Mouse (Mus musculus) limb, embryonic 12.5 days (tissue): ENCODE measurements around the gene Acvr2b. TPM values are rescaled to one million over a fixed set of nuclear protein-coding genes. Genes with fewer than 3 reads are reported as not detected.

ENCODE experiments used
- ATAC-seq: fragments of 200-750 bp; cut with Nextera tagmentation; 2 replicates; pipeline ENCODE4 v1.8.0; 2017; ENCODE audit warnings: low read depth, moderate TSS enrichment; ENCODE audit not compliant: insufficient number of reproducible peaks, insufficient read depth, low FRiP score, low TSS enrichment
- H3K27ac ChIP-seq: fragments of 300-500 bp; sonication (generic); 2 replicates; pipeline ENCODE4 v1.5.1; 2016; ENCODE audit warnings: mild to moderate bottlenecking, moderate library complexity
- H3K27me3 ChIP-seq: fragments of 300-500 bp; sonication (generic); 2 replicates; pipeline ENCODE4 v1.6.1; 2016; ENCODE audit warnings: mild to moderate bottlenecking, moderate library complexity
- H3K36me3 ChIP-seq: fragments of 300-500 bp; sonication (generic); 2 replicates; pipeline ENCODE4 v1.6.1; 2016; ENCODE audit warnings: mild to moderate bottlenecking, moderate library complexity
- H3K4me1 ChIP-seq: fragments of 300-500 bp; sonication (generic); replicated peaks from 2 replicates; pipeline ENCODE4 v1.6.1; 2016
- H3K4me2 ChIP-seq: fragments of 300-500 bp; sonication (generic); 2 replicates; pipeline ENCODE4 v1.6.1; 2016; ENCODE audit warnings: mild to moderate bottlenecking, moderate library complexity
- H3K4me3 ChIP-seq: fragments of 300-500 bp; sonication (generic); replicated peaks from 2 replicates; pipeline ENCODE4 v1.5.1; 2016; ENCODE audit warnings: mild to moderate bottlenecking
- H3K9ac ChIP-seq: fragments of 300-500 bp; sonication (generic); replicated peaks from 2 replicates; pipeline ENCODE4 v1.6.1; 2016; ENCODE audit warnings: mild to moderate bottlenecking, moderate library complexity
- H3K9me3 ChIP-seq: fragments of 300-500 bp; sonication (generic); 2 replicates; pipeline ENCODE4 v1.6.1; 2016; ENCODE audit warnings: mild to moderate bottlenecking, moderate library complexity
- WGBS: fragments of 180-500 bp; shearing (Covaris S2); methylation state at CpG from one replicate; pipeline ENCODE4 v1.1.7; 2016; 5-methylcytosine and 5-hydroxymethylcytosine counted together
- polyA plus RNA-seq: library from polyadenylated mRNA; unstranded; fragments of >200 nt; fragmentation: Nextera tagmentation; extraction: Ambion mirVana; gene quantifications from 2 replicates; pipeline ENCODE4 v1.2.1, GENCODE M21; 2016

The Acvr2b gene
- polyA plus RNA-seq, 1 experiment from 2014 or later, result 50.5 TPM

DNA sequence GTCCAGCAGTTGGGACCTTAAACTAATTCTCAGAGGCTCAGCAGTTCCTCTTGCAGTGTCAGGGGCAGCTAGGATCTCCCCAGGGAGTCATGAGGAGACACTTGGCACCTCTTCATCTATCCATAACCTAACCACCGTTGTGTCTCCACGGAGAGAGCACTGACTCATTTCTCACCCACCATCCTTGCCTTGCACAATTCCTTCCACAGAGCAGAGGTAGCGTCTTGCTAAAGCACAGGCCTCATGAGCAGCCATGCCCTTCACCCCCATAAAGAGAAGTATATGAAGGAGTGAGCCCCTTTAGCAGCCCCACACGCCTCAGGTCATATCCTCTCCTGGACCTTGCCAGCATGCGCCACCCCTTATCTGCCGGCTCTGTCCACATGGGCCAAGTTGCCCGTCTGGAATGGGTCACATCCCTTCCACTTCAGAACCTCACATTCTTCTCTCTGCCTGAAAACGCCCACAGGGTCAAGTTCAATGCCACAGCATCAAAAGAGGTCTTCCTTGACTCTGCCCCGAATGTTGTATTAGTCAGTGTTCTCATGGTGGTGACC lies 71.8 kb downstream of the Acvr2b start:
- no peak for ATAC-seq
- H3K36me3 ChIP-seq, result peaks cover 15% of the 10 kb centered on the region
- WGBS, result 83% methylated on average over 9 of the region's 9 CpGs

DNA sequence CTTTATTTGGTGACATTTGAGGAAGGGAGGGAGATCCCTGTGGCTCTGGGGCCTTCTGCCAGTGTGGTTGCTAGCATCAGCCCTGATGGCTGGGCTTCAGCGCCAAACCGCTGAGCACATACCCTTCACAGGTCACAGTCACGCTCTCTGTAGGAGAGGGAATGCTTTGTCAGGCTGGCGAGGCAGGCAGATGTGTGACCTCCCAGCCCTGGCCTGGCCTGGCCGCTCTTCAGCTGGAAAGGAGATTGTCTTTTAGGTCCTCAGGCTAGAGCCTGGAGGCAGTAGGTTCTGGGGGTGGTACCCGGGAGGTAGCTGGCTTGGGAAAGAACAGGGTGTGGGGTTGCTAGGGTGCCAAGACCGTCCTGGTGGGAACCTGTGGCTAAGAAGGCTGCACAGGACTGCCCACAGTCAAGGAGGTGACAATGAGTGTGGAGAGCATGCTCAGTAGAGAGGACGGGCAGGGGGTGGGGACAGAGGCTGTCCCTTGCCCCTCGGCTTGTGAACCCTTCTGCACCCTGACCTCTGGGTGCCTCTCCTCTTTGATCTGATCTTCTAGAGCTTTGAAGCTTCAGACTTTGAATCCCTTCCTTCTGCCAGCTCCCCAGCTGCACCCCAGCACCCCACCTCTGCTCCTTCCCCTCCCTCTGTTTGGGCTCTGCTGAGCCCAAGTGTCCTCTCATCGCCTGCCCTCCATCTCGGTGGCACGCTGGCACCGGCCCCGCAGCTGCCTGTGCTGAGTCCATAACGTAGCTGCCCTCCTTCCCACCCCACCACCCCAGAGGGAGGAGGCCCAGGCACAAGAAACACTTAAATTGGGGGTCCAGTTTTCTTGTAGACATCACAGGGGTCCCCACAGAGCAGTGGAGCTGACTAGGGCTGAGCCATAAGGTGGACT lies 73.0 kb downstream of the Acvr2b start:
- no peak for ATAC-seq
- H3K27ac ChIP-seq, result no peak overlapping the region

More for the DNA sequence above, 71.8 kb downstream of the Acvr2b start:
- Histone ChIP-seq H3K9me3 (no peaks in the 10 kb centered on the region), H3K4me1 (peaks cover 11% of the 10 kb centered on the region), H3K4me3 (no peak overlapping the region), H3K4me2 (no peak overlapping the region), H3K27ac (no peak overlapping the region), H3K9ac (no peak overlapping the region), H3K27me3 (no peaks in the 10 kb centered on the region)

DNA sequence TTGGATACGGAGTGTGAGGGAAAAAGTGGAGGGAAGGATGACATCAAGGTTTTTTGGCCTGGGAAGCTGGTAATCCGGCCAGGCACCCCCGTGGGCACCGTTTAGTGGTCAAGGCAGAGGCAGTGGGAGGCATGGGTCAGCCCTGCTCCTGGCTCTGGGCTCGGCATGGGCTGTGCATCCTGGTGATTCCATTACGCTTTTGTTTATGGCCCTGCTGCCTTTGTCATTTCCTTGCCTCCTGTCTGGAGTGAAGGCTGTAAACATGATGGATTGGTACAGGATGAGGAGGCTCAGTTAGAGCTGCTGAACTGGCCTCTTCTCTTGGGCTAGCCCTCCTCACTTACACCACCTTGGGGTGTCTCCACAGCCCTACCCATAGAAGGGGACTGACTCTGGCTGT lies 75.8 kb downstream of the Acvr2b start:
- H3K4me1 ChIP-seq, result peaks cover 14% of the 10 kb centered on the region
- no peaks in the 10 kb centered on the region for H3K9me3 ChIP-seq
- no peak overlapping the region for H3K27ac ChIP-seq
- no peaks in the 10 kb centered on the region for H3K27me3 ChIP-seq
- H3K36me3 ChIP-seq, result no peaks in the 10 kb centered on the region
- no peak overlapping the region for H3K9ac ChIP-seq
- ATAC-seq, result no peak
- no peak overlapping the region for H3K4me2 ChIP-seq
- WGBS, result 12% methylated on average over 6 of the region's 6 CpGs
- no peak overlapping the region for H3K4me3 ChIP-seq

More for the DNA sequence above, 73.0 kb downstream of the Acvr2b start:
- no peak overlapping the region for H3K4me2 ChIP-seq
- peaks cover 14% of the 10 kb centered on the region for H3K4me1 ChIP-seq
- peaks cover 3% of the 10 kb centered on the region; the same call in 1 of the 2 replicates for H3K36me3 ChIP-seq
- WGBS, result 56% methylated on average over 15 of the region's 15 CpGs
- H3K4me3 ChIP-seq, result no peak overlapping the region
- H3K27me3 ChIP-seq, result no peaks in the 10 kb centered on the region
- H3K9me3 ChIP-seq, result no peaks in the 10 kb centered on the region
- H3K9ac ChIP-seq, result no peak overlapping the region

DNA sequence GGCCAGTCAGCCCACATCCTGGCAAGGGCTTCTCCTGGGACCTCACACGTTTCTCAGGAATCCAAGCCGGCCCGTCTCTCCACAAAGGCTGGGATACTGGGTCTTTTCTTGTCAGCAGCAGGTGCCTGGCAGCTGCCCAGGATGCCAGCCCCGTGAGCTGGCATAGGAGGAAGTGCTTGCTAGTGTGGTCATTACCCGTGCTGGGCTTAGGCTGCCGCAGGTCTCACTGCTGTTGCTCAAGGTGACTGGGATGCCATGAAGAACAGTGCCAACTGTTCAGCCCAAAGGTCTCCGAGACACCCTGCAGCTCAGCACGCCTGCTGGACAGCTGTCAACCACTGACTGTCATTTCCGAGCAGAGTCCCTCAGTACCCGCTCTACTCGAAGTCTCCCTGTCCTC lies 76.4 kb downstream of the Acvr2b start:
- Histone ChIP-seq H3K4me2 (no peak overlapping the region), H3K9me3 (no peaks in the 10 kb centered on the region), H3K4me1 (peaks cover 18% of the 10 kb centered on the region), H3K4me3 (no peak overlapping the region), H3K9ac (no peak overlapping the region), H3K36me3 (no peaks in the 10 kb centered on the region), H3K27ac (no peak overlapping the region), H3K27me3 (no peaks in the 10 kb centered on the region)
- WGBS, result 76% methylated on average over 11 of the region's 11 CpGs
- no peak for ATAC-seq

DNA sequence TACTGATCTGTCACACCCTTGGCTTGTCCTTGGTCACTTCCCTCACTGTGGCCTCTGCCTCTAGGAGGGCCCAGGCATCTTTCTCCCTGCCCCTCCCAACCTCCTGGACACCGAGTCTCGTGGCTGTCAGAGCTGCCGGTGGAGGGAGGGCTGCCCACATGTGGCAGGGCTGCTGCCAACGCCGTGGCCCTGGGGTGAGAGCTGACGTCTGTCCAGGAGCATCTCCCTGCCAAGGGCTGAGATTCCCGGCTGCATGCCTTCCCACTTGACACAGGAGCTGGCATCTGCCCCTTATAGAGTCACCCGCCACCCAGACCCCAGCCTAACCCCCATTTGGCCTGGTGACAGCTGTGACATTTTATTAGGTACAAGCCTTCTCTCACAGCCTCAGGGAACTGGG lies 77.4 kb downstream of the Acvr2b start:
- Histone ChIP-seq H3K36me3 (no peaks in the 10 kb centered on the region), H3K4me1 (peaks cover 25% of the 10 kb centered on the region), H3K9ac (no peak overlapping the region), H3K4me2 (no peak overlapping the region), H3K27me3 (no peaks in the 10 kb centered on the region), H3K4me3 (no peak overlapping the region), H3K9me3 (no peaks in the 10 kb centered on the region), H3K27ac (no peak overlapping the region)
- ATAC-seq, result no peak
- 40% methylated on average over 8 of the region's 8 CpGs for WGBS

DNA sequence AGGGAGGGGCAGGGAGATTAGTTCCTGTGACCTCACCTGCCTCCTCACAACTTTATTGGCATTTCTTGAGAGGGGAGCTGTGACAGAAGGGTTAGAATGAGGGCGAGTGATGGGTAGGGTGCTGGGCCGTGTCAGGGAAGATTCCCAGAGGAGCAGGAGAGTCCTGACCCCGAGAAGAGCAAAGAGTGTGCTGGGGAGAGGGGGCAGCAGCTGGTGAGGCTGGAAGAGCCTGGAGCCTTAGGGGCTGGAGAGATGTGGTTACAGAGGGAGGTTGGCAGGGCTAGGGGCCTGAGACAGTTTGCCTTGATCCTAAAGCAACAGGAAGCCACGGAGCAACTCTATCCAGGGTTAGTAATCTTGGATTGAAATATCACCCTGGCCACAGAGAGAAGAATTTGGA lies 79.7 kb downstream of the Acvr2b start:
- Histone ChIP-seq H3K27ac (no peak overlapping the region), H3K27me3 (no peaks in the 10 kb centered on the region), H3K4me3 (no peak overlapping the region), H3K9me3 (no peaks in the 10 kb centered on the region), H3K4me1 (peaks cover 28% of the 10 kb centered on the region), H3K9ac (no peak overlapping the region), H3K36me3 (no peaks in the 10 kb centered on the region), H3K4me2 (no peak overlapping the region)
- ATAC-seq, result no peak
- 75% methylated on average over 4 of the region's 4 CpGs for WGBS

DNA sequence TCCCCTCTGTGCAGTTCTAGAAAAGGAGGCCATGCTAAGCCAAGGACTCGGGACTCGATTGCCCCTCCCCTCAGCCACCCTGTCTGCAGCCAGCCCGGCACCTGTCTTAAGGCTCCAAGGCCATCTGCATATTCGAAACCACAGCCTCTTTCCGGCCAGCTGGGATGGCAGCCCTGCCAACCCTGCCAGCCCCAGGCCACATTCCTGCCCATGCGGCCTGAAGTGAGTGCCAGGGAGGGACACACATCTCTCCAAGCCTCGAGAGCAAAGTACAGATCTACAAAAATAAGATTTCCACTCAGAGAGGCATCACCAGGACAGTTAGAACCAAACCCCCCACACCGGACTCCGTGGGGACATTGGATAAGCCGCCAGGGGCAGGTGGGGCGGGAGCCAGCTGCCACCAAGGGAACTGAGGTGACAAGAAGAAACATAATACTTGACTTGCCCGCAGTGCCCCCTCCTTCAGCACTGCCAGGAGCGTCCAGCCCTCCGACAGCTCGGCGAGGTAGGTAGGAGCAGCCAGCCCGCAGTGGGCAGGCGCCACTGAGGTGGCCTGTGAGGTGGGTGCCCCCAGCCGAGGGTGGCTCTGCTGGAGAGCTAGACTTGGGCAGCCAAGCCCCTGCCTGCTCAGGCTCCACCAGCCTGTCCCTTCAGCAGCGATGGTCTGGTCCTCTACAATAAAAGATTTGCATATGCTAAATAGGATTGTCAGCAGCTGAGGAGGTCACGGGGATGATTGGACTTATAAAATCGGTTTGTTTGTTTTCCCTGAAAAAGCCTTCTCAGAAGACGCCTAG lies 81.8 kb downstream of the Acvr2b start:
- Histone ChIP-seq H3K27ac (no peak overlapping the region), H3K4me3 (no peak overlapping the region), H3K36me3 (no peaks in the 10 kb centered on the region), H3K27me3 (no peaks in the 10 kb centered on the region), H3K9ac (no peak overlapping the region), H3K4me1 (peaks cover 16% of the 10 kb centered on the region), H3K4me2 (no peak overlapping the region), H3K9me3 (no peaks in the 10 kb centered on the region)
- WGBS, result 41% methylated on average over 23 of the region's 23 CpGs
- ATAC-seq, result no peak

DNA sequence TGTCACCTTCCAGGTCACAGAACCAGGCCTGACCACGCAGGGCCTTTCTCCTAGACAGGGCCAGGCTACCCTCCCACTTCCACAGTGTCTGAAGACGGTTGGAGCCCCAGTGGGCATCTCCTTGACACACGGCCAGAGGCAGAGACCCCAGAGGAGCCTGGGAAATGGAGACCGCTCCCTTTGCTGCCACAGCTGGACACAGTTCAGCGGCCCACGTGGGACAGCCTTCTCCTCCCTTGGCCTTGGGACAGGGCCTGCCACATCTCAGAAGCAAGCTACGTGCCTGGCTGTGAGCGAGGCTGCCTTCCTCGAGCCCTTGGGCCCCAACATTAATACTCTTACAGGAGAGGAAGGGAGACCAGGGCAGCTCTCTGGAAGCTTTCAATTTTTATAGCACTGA lies 82.5 kb downstream of the Acvr2b start:
- no peak overlapping the region for H3K4me2 ChIP-seq
- no peaks in the 10 kb centered on the region for H3K27me3 ChIP-seq
- WGBS, result 48% methylated on average over 9 of the region's 9 CpGs
- ATAC-seq, result 0 out of 2 replicates have a peak, but pooled peaks have one; percentile 27
- H3K9ac ChIP-seq, result no peak overlapping the region
- no peaks in the 10 kb centered on the region for H3K9me3 ChIP-seq
- H3K36me3 ChIP-seq, result no peaks in the 10 kb centered on the region
- no peak overlapping the region for H3K27ac ChIP-seq
- peaks cover 13% of the 10 kb centered on the region for H3K4me1 ChIP-seq
- no peak overlapping the region for H3K4me3 ChIP-seq

Other genes starting within 250 kb of the Acvr2b start
- gene Acaa1b, start 245.0 kb upstream of the Acvr2b start, polyA plus RNA-seq, result 1.5 TPM in 2 replicates
- not detected in 2 replicates for gene Gm47289, start 243.0 kb upstream of the Acvr2b start, polyA plus RNA-seq
- gene Slc22a13, start 193.0 kb upstream of the Acvr2b start, polyA plus RNA-seq, result not detected in 2 replicates
- gene Oxsr1, start 79.7 kb upstream of the Acvr2b start, polyA plus RNA-seq, result 16.0 and 17.0 TPM in 2 replicates
- 81.3 and 81.6 TPM in 2 replicates for gene Acaa1a, start 62.4 kb upstream of the Acvr2b start, polyA plus RNA-seq
- gene Myd88, start 60.7 kb upstream of the Acvr2b start, polyA plus RNA-seq, result 9.2 and 9.9 TPM in 2 replicates
- 7.6 and 8.3 TPM in 2 replicates for gene Xylb, start 44.7 kb upstream of the Acvr2b start, polyA plus RNA-seq
- gene Slc22a14, start 36.6 kb upstream of the Acvr2b start, polyA plus RNA-seq, result not detected in 2 replicates
- 48.5 and 50.8 TPM in 2 replicates for gene Exog, start 42.8 kb downstream of the Acvr2b start, polyA plus RNA-seq
- gene Scn5a, start 176.9 kb downstream of the Acvr2b start, polyA plus RNA-seq, result 0.05 and 0.06 TPM in 2 replicates